Mouse (Mus musculus): ENCODE results near the gene Pvrig. TPM values are rescaled to one million over a fixed set of nuclear protein-coding genes. Genes with fewer than 3 reads are reported as not detected.
"Not testable (repeated sequence)": the region's sequence is repeated elsewhere in the genome, so short reads cannot be mapped to it uniquely, and the experiment has no call there.

The Pvrig gene
- polyA plus RNA-seq (2012; rRNA removed): 0.23 and 0.46 TPM in 2 replicates

- no peak for DNase-seq (ENCODE audit: low read depth)
Observed at GRCm38 (mm10) chr5:138341661-138342060, at the start of gene Pvrig. TSS of gene Pvrig (plus strand) at chr5:138341961.

DNA sequence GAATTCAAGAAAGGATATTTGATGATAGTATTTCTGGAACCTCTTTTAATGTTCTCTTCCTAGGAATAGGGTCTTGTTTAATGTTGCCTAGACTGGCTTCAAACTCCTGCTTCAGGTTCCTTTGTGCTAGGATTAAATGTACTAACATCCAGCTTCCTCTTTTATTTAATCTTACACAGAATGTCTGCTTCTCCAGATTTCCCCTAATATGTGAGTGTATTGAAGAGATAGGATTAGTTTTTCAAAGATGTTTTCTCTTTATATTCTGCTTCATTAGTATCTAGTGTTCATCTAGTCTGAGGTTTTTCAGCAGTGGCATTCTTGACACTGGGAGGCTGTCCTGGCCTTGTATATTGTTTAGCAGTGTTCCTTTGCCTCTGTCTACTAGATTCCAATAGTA is 47.6 kb upstream of the Pvrig start:
- DNase-seq (ENCODE audit: low read depth): no peak

DNA sequence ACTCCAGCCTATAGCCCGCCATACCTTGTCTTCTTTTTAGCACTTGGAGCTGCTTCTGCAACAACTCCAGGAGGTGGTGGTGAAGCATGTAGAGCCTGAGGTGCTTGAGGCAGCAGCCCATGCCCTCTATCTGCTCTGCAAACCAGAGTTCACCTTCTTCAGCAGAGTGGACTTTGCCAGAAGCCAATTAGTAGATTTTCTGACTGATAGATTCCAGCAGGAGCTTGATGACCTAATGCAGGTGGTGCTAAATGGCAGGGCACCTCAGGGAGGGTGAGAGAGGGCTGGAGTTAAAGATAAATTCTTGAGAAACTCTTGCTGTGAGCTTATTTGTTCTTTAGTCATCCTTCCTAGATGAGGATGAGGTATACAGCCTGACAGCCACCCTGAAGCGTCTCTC is 42.1 kb upstream of the Pvrig start:
- DNase-seq (ENCODE audit: low read depth): no peak

GRCm38 (mm10) chr5:138312795-138313194 is 29.0 kb upstream of the Pvrig start:
- no peak for DNase-seq (ENCODE audit: low read depth)

- no peak for DNase-seq (ENCODE audit: low read depth)
Observed at GRCm38 (mm10) chr5:138343216-138343615, 1.5 kb downstream of the Pvrig start.

DNA sequence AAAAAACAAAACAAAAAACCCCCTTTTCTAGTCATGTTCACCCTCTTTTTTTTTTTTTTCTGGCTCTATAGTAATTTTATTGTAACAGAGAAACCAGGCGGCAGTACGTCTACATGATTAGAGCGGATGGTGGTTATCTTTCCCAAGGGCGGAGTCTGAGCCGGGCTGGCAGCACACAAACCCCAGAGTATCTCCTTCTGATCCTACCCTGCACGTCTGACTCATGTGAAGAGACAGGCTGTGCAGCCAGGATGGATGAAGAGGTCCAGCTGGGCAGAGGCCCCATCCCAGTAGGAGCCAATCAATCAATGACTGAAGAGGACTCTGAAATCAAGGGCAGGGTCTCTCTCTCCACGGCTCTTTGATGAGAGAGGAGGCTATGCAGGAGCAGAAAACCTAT is 21.4 kb downstream of the Pvrig start:
- not testable (repeated sequence) for DNase-seq (ENCODE audit: low read depth)

DNA sequence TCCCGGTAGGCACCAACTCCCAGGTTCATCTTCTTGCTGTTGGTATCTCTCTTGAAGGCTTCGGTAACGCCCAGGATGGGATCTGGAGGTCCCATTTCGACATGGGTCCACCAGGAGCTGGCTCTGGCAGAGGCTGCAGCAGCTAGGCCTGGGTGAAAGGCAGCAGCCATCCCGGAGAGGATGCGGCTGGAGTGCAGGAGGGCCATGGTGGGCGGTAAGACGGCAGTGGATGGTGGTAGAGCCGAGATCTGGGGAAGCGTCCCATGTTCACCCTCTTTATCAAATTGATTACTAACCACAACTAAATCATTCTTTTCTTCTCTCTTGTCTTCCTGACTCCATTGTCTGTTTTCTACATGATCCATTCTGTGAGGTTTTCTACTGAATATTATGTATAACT is 23.6 kb downstream of the Pvrig start:
- DNase-seq (ENCODE audit: low read depth): not testable (repeated sequence)

Other genes starting within 250 kb of the Pvrig start
- 9.2 and 11.2 TPM in 2 replicates for gene Zscan21, start 225.1 kb upstream of the Pvrig start, polyA plus RNA-seq (2012; rRNA removed)
- gene Zfp113, start 186.2 kb upstream of the Pvrig start, polyA plus RNA-seq (2012; rRNA removed): 2.6 and 2.7 TPM in 2 replicates
- 107 and 138 TPM in 2 replicates for gene Cops6, start 180.9 kb upstream of the Pvrig start, polyA plus RNA-seq (2012; rRNA removed)
- 30.9 and 49.3 TPM in 2 replicates for gene Ap4m1, start 170.0 kb upstream of the Pvrig start, polyA plus RNA-seq (2012; rRNA removed)
- 20.9 and 24.1 TPM in 2 replicates for gene Mcm7, start 169.5 kb upstream of the Pvrig start, polyA plus RNA-seq (2012; rRNA removed)
- 50.6 and 54.9 TPM in 2 replicates for gene Taf6, start 154.5 kb upstream of the Pvrig start, polyA plus RNA-seq (2012; rRNA removed)
- gene Cnpy4, start 154.5 kb upstream of the Pvrig start, polyA plus RNA-seq (2012; rRNA removed): 5.0 and 7.1 TPM in 2 replicates
- 7.8 and 8.5 TPM in 2 replicates for gene Mblac1, start 147.6 kb upstream of the Pvrig start, polyA plus RNA-seq (2012; rRNA removed)
- gene Nxpe5, start 116.1 kb upstream of the Pvrig start, polyA plus RNA-seq (2012; rRNA removed): 18.5 and 23.8 TPM in 2 replicates
- 364 and 368 TPM in 2 replicates for gene Lamtor4, start 86.5 kb upstream of the Pvrig start, polyA plus RNA-seq (2012; rRNA removed)
- 74.6 and 89.5 TPM in 2 replicates for gene BC037034, start 77.9 kb upstream of the Pvrig start, polyA plus RNA-seq (2012; rRNA removed)
- 29.7 and 43.1 TPM in 2 replicates for gene Gal3st4, start 69.1 kb upstream of the Pvrig start, polyA plus RNA-seq (2012; rRNA removed)
- gene Gm43720, start 62.0 kb upstream of the Pvrig start, polyA plus RNA-seq (2012; rRNA removed): 0.16 and 0.48 TPM in 2 replicates
- gene Gpc2, start 62.0 kb upstream of the Pvrig start, polyA plus RNA-seq (2012; rRNA removed): 11.8 and 13.4 TPM in 2 replicates
- gene Stag3, start 61.7 kb upstream of the Pvrig start, polyA plus RNA-seq (2012; rRNA removed): 3.3 and 5.1 TPM in 2 replicates
- gene Zfp157, start 99.5 kb downstream of the Pvrig start, polyA plus RNA-seq (2012; rRNA removed): 4.1 and 7.0 TPM in 2 replicates
- gene 1700123K08Rik, start 222.8 kb downstream of the Pvrig start, polyA plus RNA-seq (2012; rRNA removed): not detected in 2 replicates

All from gonadal fat pad, adult 2 months (tissue).